Mouse (Mus musculus) myocyte (in vitro differentiated cells): ENCODE measurements around the gene Xrra1.

ENCODE experiments used
- CEBPB ChIP-seq: IDR thresholded peaks from 2 replicates; pipeline ENCODE4 v1.6.1; 2011; ENCODE audit warnings: mild to moderate bottlenecking, moderate library complexity; ENCODE audit not compliant: poor library complexity, insufficient read depth, severe bottlenecking
- E2F4 ChIP-seq: IDR thresholded peaks from one replicate; pipeline ENCODE4 v1.6.1; 2011; ENCODE audit warnings: mild to moderate bottlenecking, control low read depth, moderate library complexity; ENCODE audit not compliant: insufficient read depth
- MAX ChIP-seq: IDR thresholded peaks from one replicate; pipeline ENCODE4 v1.6.1; 2011; ENCODE audit warnings: low read depth, mild to moderate bottlenecking, control low read depth
- MYOD1 ChIP-seq, 3 experiments: IDR thresholded peaks; one replicate each; pipeline ENCODE4 v1.6.1; 2011; ENCODE audit warnings: control low read depth in 2 of 3, low read depth in 2 of 3, mild to moderate bottlenecking in 2 of 3, moderate library complexity in 1 of 3; ENCODE audit not compliant: insufficient read length in 2 of 3, control insufficient read depth in 1 of 3
- MYOG ChIP-seq, 3 experiments: IDR thresholded peaks; one replicate each; pipeline ENCODE4 v1.6.1; 2011; ENCODE audit warnings: control low read depth in 2 of 3, low read depth in 2 of 3, mild to moderate bottlenecking in 2 of 3; ENCODE audit not compliant: insufficient read length in 2 of 3, control insufficient read depth in 1 of 3, insufficient read depth in 1 of 3
- POLR2A ChIP-seq: IDR thresholded peaks from one replicate; pipeline ENCODE4 v1.6.1; 2011; ENCODE audit warnings: low read depth, mild to moderate bottlenecking, control low read depth, moderate library complexity; ENCODE audit not compliant: insufficient read length
- POLR2AphosphoS2 ChIP-seq: IDR thresholded peaks from one replicate; pipeline ENCODE4 v1.6.1; 2011; ENCODE audit warnings: low read depth, control low read depth; ENCODE audit not compliant: insufficient read length
- REST ChIP-seq: IDR thresholded peaks from one replicate; pipeline ENCODE4 v1.6.1; 2011; ENCODE audit warnings: mild to moderate bottlenecking, control low read depth, moderate library complexity; ENCODE audit not compliant: insufficient read depth, insufficient read length
- SRF ChIP-seq: IDR thresholded peaks from one replicate; pipeline ENCODE4 v1.6.1; 2011; ENCODE audit warnings: low read depth; ENCODE audit not compliant: control insufficient read depth, insufficient read length
- TCF12 ChIP-seq: IDR thresholded peaks from one replicate; pipeline ENCODE4 v1.6.1; 2011; ENCODE audit warnings: mild to moderate bottlenecking, control low read depth; ENCODE audit not compliant: poor library complexity, insufficient read depth, severe bottlenecking
- TCF3 ChIP-seq: IDR thresholded peaks from one replicate; pipeline ENCODE4 v1.6.1; 2011; ENCODE audit warnings: low read depth, control low read depth; ENCODE audit not compliant: insufficient read length
- USF1 ChIP-seq: IDR thresholded peaks from one replicate; pipeline ENCODE4 v1.6.1; 2011; ENCODE audit warnings: low read depth, mild to moderate bottlenecking, control low read depth, moderate library complexity

DNA sequence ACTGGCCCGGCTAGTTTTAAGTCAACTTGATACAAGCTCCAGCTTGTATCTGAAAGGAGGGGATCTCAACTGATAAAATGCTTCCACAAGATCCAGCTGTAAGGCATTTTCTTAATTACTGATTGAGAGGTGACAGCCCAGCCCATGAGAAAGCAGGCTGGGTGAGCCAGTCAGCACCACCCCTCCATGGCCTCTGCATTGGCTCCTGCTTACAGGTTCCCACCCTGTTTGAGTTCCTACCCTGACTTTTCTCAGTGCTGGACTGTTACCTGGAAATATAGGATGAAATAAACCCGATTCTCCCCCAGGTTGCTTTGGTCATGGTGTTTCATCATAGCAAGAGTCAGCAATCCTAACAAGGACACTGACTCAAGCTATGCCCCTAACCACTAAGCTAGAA is 37.0 kb upstream of the Xrra1 start:
- TF ChIP-seq POLR2A (no peak), MAX (no peak), TCF12 (no peak), POLR2AphosphoS2 (no peak), E2F4 (no peak), USF1 (no peak), REST (no peak), MYOG (IDR thresholded peaks at IDR 0.05; ENCODE audit: control insufficient read depth in 1 of 3, insufficient read depth in 1 of 3, insufficient read length in 2 of 3, low read depth in 2 of 3) (no peak), CEBPB (no peak), MYOD1 (IDR thresholded peaks at IDR 0.05; ENCODE audit: control insufficient read depth in 1 of 3, insufficient read length in 2 of 3, low read depth in 2 of 3) (no peak), SRF (no peak), TCF3 (no peak)
